Mouse (Mus musculus): ENCODE data around the gene Rem2. TPM values are rescaled to one million over a fixed set of nuclear protein-coding genes. Genes with fewer than 3 reads are reported as not detected.

The Rem2 gene
- 3.4 and 4.2 TPM in 2 replicates for polyA plus RNA-seq (2012)

DNA sequence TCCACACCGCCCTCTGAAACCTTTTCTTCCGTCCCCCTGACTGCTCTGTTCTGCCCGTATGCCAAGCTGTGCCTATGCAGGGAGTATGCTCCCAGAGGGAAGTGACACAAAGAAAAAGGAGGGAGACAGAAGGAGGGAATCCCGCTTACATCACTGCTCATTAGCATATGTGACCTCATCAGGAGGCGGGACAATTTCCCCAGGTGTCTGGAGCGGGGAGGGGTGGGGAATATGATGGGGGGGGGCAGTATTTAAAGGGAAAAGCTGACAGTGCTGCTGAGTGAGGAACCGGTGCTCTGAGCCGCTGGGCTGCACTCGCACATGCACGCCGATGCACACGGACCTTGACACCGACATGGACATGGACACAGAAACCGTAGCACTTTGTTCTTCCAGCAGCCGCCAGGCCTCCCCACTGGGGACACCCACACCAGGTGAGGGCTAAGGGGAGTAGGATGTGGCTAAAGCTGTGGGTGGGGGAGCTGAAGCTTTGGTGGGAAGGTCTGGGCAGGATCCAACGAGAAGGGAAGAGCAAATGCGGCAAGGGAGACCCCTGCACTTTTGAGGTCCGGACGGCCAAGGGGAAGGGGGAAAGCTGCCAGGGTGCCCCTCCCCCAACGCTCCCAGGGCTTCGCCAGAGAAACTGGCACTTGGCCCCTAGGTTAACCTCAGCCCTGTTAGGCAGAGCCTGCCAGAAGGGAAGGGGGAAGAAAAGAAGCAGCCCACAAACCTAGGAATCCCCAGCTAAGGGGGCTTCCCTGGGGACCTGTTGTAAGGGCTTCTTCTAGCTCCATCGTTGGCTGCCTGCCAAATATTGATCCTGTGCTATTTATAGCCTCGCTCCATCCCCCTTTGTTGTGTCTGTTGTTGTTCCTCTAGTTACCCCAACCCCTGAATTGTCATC, at the start of gene Rem2:
Gene Rem2 (plus strand): TSS at position 160 of the 904 bp plus-strand sequence.

DNA sequence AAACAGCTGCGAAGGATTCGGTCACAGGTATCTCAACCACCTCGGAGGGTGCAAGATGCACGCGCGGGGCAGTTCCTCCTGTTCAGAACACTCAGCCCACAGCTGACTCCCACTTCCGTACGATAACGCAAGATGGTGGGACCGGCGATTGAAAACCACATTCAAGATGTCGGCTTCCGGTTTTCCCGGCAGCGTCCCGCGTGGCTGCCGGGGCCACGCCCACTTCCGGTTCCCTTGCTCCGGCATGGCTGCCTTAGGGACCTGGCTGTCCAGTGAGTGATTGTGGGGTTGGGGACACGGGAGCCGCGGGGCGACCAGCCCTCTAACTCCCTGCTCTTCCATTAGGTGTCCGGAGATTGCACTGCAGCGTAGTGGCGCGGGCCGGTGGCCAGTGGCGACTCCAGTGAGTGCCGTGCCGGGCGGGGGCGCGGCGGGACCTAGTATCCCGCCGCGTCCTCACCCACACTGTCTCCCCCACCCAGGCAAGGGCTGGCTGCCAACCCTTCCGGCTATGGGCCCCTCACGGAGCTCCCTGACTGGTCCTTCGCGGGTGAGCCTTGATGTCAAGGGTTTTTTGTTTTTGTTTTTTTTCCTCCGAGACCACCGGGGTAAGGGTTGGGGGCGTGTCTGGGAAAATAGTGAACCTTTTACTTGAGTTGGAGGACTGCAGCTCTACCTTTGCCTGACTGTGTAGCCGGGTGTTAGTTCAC, 49.1 kb upstream of the Rem2 start, which contains the start of gene Mrpl52:
Gene Mrpl52 (plus strand): TSS at position 221 of the 710 bp plus-strand sequence.

DNA sequence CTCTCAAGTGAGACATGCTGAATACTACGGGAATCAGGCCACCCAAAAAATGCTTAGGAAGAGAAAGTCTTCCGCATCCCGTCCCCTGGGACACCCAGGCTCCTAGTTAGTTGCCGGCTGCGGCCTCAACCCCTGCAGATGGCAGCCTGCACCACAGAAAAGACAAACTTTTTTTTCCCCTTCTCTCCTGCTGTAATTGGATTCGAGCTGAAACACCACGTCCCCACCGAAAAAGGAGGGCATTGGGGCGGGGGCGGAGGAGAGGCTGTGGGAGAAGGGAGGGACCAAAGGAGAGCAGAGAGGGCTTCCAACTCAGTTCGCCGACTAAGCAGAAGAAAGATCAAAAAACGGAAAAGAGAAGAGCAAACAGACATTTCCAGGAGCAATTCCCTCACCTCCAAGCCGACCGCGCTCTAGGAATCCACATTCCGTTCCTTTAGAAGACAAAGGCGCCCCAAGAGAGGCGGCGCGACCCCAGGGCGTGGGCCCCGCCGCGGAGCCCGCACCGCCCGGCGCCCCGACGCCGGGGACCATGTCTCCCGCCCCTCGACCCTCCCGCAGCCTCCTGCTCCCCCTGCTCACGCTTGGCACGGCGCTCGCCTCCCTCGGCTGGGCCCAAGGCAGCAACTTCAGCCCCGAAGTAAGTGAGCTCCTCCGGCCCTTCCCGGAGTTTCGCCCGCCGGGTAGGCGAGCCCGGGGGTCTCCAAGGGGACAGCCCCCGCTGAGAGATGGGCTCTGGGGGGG, 44.4 kb upstream of the Rem2 start, which contains the start of gene Mmp14:
Gene Mmp14 (plus strand): TSS at position 279 of the 744 bp plus-strand sequence.

DNA sequence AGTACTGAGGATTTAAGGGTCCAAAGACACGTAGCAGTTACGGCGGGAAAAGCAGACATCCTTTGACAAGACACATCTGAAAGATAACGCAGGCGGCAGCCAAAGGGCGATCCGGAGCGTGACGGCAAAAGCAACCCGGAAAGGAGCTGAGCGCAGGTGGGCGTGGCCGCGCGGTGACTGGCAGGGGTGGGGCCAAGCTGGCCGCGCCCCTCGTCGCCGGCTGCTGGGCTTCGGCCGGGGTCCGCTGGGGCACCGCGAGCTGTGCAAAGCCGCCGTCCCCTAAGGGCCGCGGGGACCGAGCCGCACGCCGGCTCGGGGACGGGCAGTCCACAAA, 12.0 kb upstream of the Rem2 start, which contains the start of gene Lrp10:
Gene Lrp10 (plus strand): TSS at position 179 of the 334 bp plus-strand sequence.

Other genes starting within 250 kb of the Rem2 start
- 28.4 and 31.7 TPM in 2 replicates for gene Dad1, start 222.0 kb upstream of the Rem2 start, polyA plus RNA-seq (2012)
- 13.6 and 14.0 TPM in 2 replicates for gene Abhd4, start 221.9 kb upstream of the Rem2 start, polyA plus RNA-seq (2012)
- 0.06 TPM in 1 of 2 replicates, not detected in the other for gene Olfr49, start 191.2 kb upstream of the Rem2 start, polyA plus RNA-seq (2012)
- 109 and 115 TPM in 2 replicates for gene Oxa1l, start 115.3 kb upstream of the Rem2 start, polyA plus RNA-seq (2012)
- gene Slc7a7, start 58.3 kb upstream of the Rem2 start, polyA plus RNA-seq (2012): 2.2 and 3.1 TPM in 2 replicates
- 960 and 1,112 TPM in 2 replicates for gene Mrpl52, start 49.2 kb upstream of the Rem2 start, polyA plus RNA-seq (2012)
- gene Mmp14, start 44.5 kb upstream of the Rem2 start, polyA plus RNA-seq (2012): 20.3 and 22.5 TPM in 2 replicates
- gene Lrp10, start 12.0 kb upstream of the Rem2 start, polyA plus RNA-seq (2012): 296 and 301 TPM in 2 replicates
- gene Prmt5, start 41.4 kb downstream of the Rem2 start, polyA plus RNA-seq (2012): 273 and 283 TPM in 2 replicates
- gene Haus4, start 78.5 kb downstream of the Rem2 start, polyA plus RNA-seq (2012): 99.9 and 102 TPM in 2 replicates
- gene Ajuba, start 101.5 kb downstream of the Rem2 start, polyA plus RNA-seq (2012): 1.2 and 1.8 TPM in 2 replicates
- 16.5 and 26.8 TPM in 2 replicates for gene 4931414P19Rik, start 129.9 kb downstream of the Rem2 start, polyA plus RNA-seq (2012)
- 171 and 175 TPM in 2 replicates for gene Psmb5, start 141.9 kb downstream of the Rem2 start, polyA plus RNA-seq (2012)
- 0.03 TPM in 1 of 2 replicates, not detected in the other for gene Psmb11, start 145.3 kb downstream of the Rem2 start, polyA plus RNA-seq (2012)
- gene Gm17606, start 164.9 kb downstream of the Rem2 start, polyA plus RNA-seq (2012): not detected in 2 replicates
- gene Cdh24, start 165.3 kb downstream of the Rem2 start, polyA plus RNA-seq (2012): 8.6 and 11.3 TPM in 2 replicates
- 97.6 and 115 TPM in 2 replicates for gene 1700123O20Rik, start 210.1 kb downstream of the Rem2 start, polyA plus RNA-seq (2012)
- gene Acin1, start 210.8 kb downstream of the Rem2 start, polyA plus RNA-seq (2012): 689 and 1,048 TPM in 2 replicates
- gene Gm29776, start 222.7 kb downstream of the Rem2 start, polyA plus RNA-seq (2012): 0.06 TPM in 1 of 2 replicates, not detected in the other
- 125 and 136 TPM in 2 replicates for gene Cebpe, start 236.1 kb downstream of the Rem2 start, polyA plus RNA-seq (2012)

Measured in megakaryocyte-erythroid progenitor cell, adult 5 weeks (primary cell).